Mouse (Mus musculus) neural tube, embryonic 14.5 days (tissue): ENCODE measurements at regions not wholly inside any gene's neighbourhood (a gene's known extent, or its start where the extent isn't known, plus 50 kb on each side); places are given as distances from the start of the nearest gene placed in this dataset.

Experiments used
- ATAC-seq: fragments of 200-750 bp; cut with Nextera tagmentation; 2 replicates; pipeline ENCODE4 v1.8.0; 2017; ENCODE audit warnings: low read depth, mild to moderate bottlenecking, moderate TSS enrichment, moderate library complexity
- H3K27ac ChIP-seq: fragments of 300-500 bp; sonication (generic); 2 replicates; pipeline ENCODE4 v1.5.1; 2014; ENCODE audit warnings: low read depth, mild to moderate bottlenecking, control low read depth, low read length, moderate library complexity, mixed read lengths
- H3K27me3 ChIP-seq: fragments of 300-500 bp; sonication (generic); 2 replicates; pipeline ENCODE4 v1.6.1; 2014; ENCODE audit warnings: low read length; ENCODE audit not compliant: control insufficient read depth, insufficient read depth
- H3K36me3 ChIP-seq: fragments of 300-500 bp; sonication (generic); 2 replicates; pipeline ENCODE4 v1.6.1; 2014; ENCODE audit warnings: low read length, mixed read lengths; ENCODE audit not compliant: control insufficient read depth, insufficient read depth
- H3K4me1 ChIP-seq: fragments of 300-500 bp; sonication (generic); 2 replicates; pipeline ENCODE4 v1.6.1; 2014; ENCODE audit warnings: low read length; ENCODE audit not compliant: control insufficient read depth, insufficient read depth
- H3K4me2 ChIP-seq: fragments of 300-500 bp; sonication (generic); 2 replicates; pipeline ENCODE4 v1.6.1; 2014; ENCODE audit warnings: mild to moderate bottlenecking, low read depth, low read length, control low read depth
- H3K4me3 ChIP-seq: fragments of 300-500 bp; sonication (generic); 2 replicates; pipeline ENCODE4 v1.5.1; 2014; ENCODE audit warnings: low read depth, low read length, control low read depth, mixed read lengths
- H3K9ac ChIP-seq: fragments of 300-500 bp; sonication (generic); replicated peaks from 2 replicates; pipeline ENCODE4 v1.6.1; 2014; ENCODE audit warnings: low read depth, mild to moderate bottlenecking, control low read depth, low read length, mixed read lengths
- H3K9me3 ChIP-seq: fragments of 300-500 bp; sonication (generic); 2 replicates; pipeline ENCODE4 v1.6.1; 2016; ENCODE audit warnings: low read length; ENCODE audit not compliant: control insufficient read depth
- WGBS: fragments of 180-500 bp; shearing (Covaris S2); extraction: QIAGEN DNeasy Blood & Tissue Kit; methylation state at CpG from one replicate; pipeline ENCODE4 v1.1.7; 2014; 5-methylcytosine and 5-hydroxymethylcytosine counted together

DNA sequence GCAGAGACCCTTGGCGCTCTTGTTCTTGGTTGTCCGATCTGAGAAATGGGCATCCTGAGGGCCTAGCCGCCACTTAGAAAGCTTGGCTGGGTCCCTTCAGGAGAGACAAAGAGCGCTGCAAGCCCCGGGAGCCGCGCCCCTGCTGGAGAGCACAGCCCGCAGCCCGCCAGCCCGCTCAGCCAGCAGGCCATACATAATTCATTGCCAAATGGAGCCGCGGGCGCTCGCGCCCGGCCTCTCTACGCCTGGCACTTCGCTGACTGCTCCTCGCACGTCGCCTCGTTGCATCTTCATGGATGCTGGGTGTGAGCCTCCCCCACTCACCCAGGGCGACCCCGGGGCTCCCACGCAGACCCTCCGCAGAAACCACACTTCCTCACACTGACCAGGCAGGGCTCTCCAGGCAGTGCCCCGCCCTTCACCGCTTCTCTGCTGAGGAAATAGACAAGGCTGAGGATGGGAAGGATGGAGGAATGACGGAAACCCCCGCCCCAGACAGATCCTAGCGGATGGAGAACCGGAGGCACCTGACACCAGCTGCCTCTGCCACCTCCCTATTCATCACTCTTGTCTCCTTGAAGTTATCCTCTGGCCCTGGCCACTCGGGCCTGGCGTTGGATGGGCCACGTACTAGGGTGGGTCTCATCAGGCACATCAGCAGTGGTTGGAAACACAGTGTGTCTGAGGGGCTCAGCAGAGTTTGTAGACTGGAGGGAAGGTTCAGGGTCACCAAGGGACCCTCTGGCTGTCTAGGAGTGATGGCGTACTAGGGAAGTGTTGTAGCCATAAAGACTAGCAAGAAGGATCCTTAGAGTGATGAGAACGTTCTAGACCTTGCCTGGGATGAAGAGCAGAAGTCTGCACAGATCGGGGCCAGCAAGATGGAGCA, 77.6 kb downstream of the 1700001O22Rik start:
- H3K27me3 ChIP-seq = no peaks in the 10 kb centered on the region
- H3K4me1 ChIP-seq = peaks cover 43% of the 10 kb centered on the region
- H3K4me3 ChIP-seq = no peak overlapping the region

DNA sequence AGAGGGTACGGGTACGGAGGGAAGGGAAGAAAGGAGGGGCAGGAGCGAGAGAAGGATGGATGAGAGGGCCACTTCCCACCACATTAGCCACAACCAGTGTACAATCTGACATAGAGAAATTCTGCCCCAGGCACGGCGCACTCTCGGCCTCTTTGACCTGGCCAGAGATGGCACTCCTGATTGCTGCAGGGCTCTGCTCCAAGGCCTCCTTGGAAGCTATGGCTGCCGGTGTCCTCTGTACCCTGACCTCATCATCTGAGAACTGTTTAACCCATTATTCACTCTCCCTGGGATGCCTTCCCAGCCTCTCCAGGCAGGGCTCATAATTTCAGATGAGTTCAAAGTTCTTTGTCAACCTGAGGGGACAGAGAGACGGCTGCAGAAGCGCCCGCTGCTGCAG, 78.3 kb downstream of the 1700001O22Rik start:
- Histone ChIP-seq H3K4me1 (peaks cover 50% of the 10 kb centered on the region), H3K4me3 (no peak overlapping the region), H3K27ac (peak overlapping the region; percentile 85), H3K27me3 (no peaks in the 10 kb centered on the region), H3K36me3 (no peaks in the 10 kb centered on the region), H3K4me2 (peak overlapping the region; percentile 32; the same call in 1 of the 2 replicates), H3K9me3 (no peaks in the 10 kb centered on the region), H3K9ac (peak overlapping the region; percentile 54)
- WGBS = 37% methylated on average over 10 of the region's 10 CpGs
- ATAC-seq = no peak

More for the DNA sequence above, 77.6 kb downstream of the 1700001O22Rik start:
- WGBS = 8% methylated on average over 38 of the region's 38 CpGs
- H3K9ac ChIP-seq = peak overlapping the region; percentile 54
- ATAC-seq = peak; percentile 52; the same call in 1 of the 2 replicates
- peak overlapping the region; percentile 32; the same call in 1 of the 2 replicates for H3K4me2 ChIP-seq
- H3K27ac ChIP-seq = peak overlapping the region; percentile 85
- no peaks in the 10 kb centered on the region for H3K36me3 ChIP-seq
- H3K9me3 ChIP-seq = no peaks in the 10 kb centered on the region

GRCm38 (mm10) chr2:30724521-30724920, 78.9 kb downstream of the 1700001O22Rik start:
- Histone ChIP-seq H3K27me3 (no peaks in the 10 kb centered on the region), H3K9ac (no peak overlapping the region), H3K27ac (peak overlapping the region; percentile 85; the same call in 1 of the 2 replicates), H3K9me3 (no peaks in the 10 kb centered on the region), H3K4me1 (peaks cover 57% of the 10 kb centered on the region), H3K36me3 (no peaks in the 10 kb centered on the region), H3K4me3 (no peak overlapping the region), H3K4me2 (no peak overlapping the region)
- ATAC-seq = no peak

- Histone ChIP-seq H3K4me1 (peaks cover 67% of the 10 kb centered on the region), H3K27ac (peak overlapping the region; percentile 98), H3K4me3 (no peak overlapping the region), H3K4me2 (no peak overlapping the region), H3K9me3 (no peaks in the 10 kb centered on the region), H3K27me3 (no peaks in the 10 kb centered on the region), H3K36me3 (no peaks in the 10 kb centered on the region), H3K9ac (no peak overlapping the region)
- ATAC-seq = no peak
- WGBS = 13% methylated on average over 10 of the region's 10 CpGs
Observed at GRCm38 (mm10) chr2:30723059-30723587, 80.3 kb downstream of the 1700001O22Rik start.

GRCm38 (mm10) chr2:30722263-30723050, 81.0 kb downstream of the 1700001O22Rik start:
- peaks cover 74% of the 10 kb centered on the region for H3K4me1 ChIP-seq
- no peaks in the 10 kb centered on the region for H3K27me3 ChIP-seq
- no peaks in the 10 kb centered on the region for H3K9me3 ChIP-seq
- H3K36me3 ChIP-seq = no peaks in the 10 kb centered on the region
- no peak overlapping the region for H3K4me3 ChIP-seq
- ATAC-seq = no peak
- peak overlapping the region; percentile 18 for H3K9ac ChIP-seq
- 11% methylated on average over 7 of the region's 7 CpGs for WGBS
- H3K4me2 ChIP-seq = no peak overlapping the region
- H3K27ac ChIP-seq = peak overlapping the region; percentile 98

DNA sequence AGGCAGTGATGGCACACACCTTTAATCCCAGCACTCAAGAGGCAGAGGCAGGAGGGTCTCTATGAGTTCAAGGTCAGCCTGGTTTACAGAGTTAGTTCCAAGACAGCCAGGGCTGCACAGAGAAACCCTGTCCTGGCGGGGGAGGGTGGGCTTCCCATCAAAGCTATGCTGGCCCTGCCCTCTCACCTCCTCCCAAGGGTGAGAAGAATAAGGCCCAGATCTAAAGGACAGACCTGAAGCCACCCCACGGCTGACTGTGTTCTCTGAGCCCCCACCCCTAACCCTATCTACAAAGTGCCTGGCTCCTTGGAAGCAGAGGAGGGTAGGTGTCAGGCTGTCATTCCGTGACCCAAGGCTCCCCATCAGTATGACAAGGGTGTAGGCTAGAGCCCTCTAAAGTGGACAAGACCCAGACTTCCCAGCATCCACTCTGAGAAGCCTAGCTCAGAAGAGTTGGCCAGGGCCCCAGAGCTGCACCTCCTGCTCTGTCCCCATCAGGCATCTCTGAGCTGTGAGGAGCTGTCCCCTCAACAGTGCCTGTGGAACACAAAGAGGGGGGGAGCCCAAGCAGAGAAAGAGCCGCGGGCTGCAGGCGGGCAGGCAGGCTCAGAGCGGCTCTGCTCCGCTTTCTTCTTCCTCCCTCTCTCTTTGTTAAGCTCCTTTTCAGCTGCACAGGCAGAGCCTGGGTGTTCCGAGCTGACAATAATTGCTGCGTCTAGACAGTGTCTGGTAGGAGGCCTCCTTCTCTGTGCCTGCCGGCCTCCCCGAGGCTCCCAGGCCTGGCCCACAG, 81.8 kb downstream of the 1700001O22Rik start:
- peak overlapping the region; percentile 18 for H3K9ac ChIP-seq
- no peak overlapping the region for H3K4me2 ChIP-seq
- H3K27me3 ChIP-seq = no peaks in the 10 kb centered on the region
- peak; percentile 48 for ATAC-seq
- 7% methylated on average over 12 of the region's 12 CpGs for WGBS
- no peaks in the 10 kb centered on the region for H3K36me3 ChIP-seq
- peaks cover 82% of the 10 kb centered on the region for H3K4me1 ChIP-seq
- H3K4me3 ChIP-seq = no peak overlapping the region
- peak overlapping the region; percentile 98 for H3K27ac ChIP-seq
- no peaks in the 10 kb centered on the region for H3K9me3 ChIP-seq

DNA sequence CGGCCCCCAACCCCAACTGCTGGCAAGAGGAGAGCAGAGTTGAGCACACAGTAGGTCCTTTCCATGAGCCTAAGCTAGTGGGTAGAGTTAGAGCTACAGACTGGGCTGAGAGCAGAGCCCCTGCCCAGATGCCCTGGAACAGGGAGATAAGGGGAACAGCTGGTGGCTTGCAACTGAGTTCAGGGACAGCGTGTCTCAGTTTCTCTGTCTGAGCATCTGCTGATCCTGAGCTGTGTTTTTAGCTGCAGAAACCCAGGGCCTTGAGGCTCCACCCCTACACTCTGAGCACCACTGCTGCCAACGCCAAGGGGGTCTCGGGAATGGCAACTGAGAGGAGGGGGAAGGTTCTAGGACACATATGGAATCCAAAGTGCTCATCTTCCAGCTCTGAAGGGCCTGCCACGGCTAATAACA, 82.4 kb downstream of the 1700001O22Rik start:
- H3K4me2 ChIP-seq = no peak overlapping the region
- H3K9ac ChIP-seq = no peak overlapping the region
- H3K36me3 ChIP-seq = no peaks in the 10 kb centered on the region
- H3K4me3 ChIP-seq = no peak overlapping the region
- no peaks in the 10 kb centered on the region for H3K9me3 ChIP-seq
- H3K4me1 ChIP-seq = peaks cover 85% of the 10 kb centered on the region
- WGBS = 39% methylated on average over 5 of the region's 5 CpGs
- H3K27ac ChIP-seq = peak overlapping the region; percentile 98
- H3K27me3 ChIP-seq = no peaks in the 10 kb centered on the region
- ATAC-seq = no peak

GRCm38 (mm10) chr2:30720291-30720690, 83.2 kb downstream of the 1700001O22Rik start:
- H3K4me2 ChIP-seq = peak overlapping the region; percentile 55; the same call in 1 of the 2 replicates
- no peaks in the 10 kb centered on the region for H3K9me3 ChIP-seq
- peak overlapping the region; percentile 52 for H3K9ac ChIP-seq
- 28% methylated on average over 5 of the region's 5 CpGs for WGBS
- peak overlapping the region; percentile 98 for H3K27ac ChIP-seq
- peaks cover 77% of the 10 kb centered on the region for H3K4me1 ChIP-seq
- ATAC-seq = no peak
- H3K36me3 ChIP-seq = no peaks in the 10 kb centered on the region
- H3K27me3 ChIP-seq = no peaks in the 10 kb centered on the region
- H3K4me3 ChIP-seq = no peak overlapping the region
